Mouse (Mus musculus) brown adipose tissue, adult 24 weeks (tissue): ENCODE data around the gene Fezf1. TPM values are rescaled to one million over a fixed set of nuclear protein-coding genes. Genes with fewer than 3 reads are reported as not detected.

Experiments
- H3K27ac ChIP-seq: fragments of 200-500 bp; replicated peaks from 2 replicates; pipeline ENCODE4 v1.5.1; 2012; ENCODE audit warnings: low read depth, mild to moderate bottlenecking, low read length
- H3K4me1 ChIP-seq: fragments of 200-500 bp; 2 replicates; pipeline ENCODE4 v1.6.1; 2012; ENCODE audit warnings: low read length, mixed read lengths; ENCODE audit not compliant: control insufficient read depth, insufficient read depth, insufficient read length
- H3K4me3 ChIP-seq: fragments of 200-500 bp; 2 replicates; pipeline ENCODE4 v1.5.1; 2012; ENCODE audit warnings: low read depth, mild to moderate bottlenecking, low read length, moderate library complexity; ENCODE audit not compliant: insufficient read depth
- polyA plus RNA-seq: library from polyadenylated mRNA; stranded (reverse); fragments of >200 nt; gene quantifications from 2 replicates; pipeline ENCODE4 v1.2.4, GENCODE M21; 2012; ENCODE audit not compliant: missing spikeins, insufficient read depth, insufficient read length

Gene Fezf1
- polyA plus RNA-seq, 1 experiment: not detected

GRCm38 (mm10) chr6:23252196-23253135, 4.3 kb upstream of the Fezf1 start:
- H3K4me1 ChIP-seq: no peaks in the 10 kb centered on the region

DNA sequence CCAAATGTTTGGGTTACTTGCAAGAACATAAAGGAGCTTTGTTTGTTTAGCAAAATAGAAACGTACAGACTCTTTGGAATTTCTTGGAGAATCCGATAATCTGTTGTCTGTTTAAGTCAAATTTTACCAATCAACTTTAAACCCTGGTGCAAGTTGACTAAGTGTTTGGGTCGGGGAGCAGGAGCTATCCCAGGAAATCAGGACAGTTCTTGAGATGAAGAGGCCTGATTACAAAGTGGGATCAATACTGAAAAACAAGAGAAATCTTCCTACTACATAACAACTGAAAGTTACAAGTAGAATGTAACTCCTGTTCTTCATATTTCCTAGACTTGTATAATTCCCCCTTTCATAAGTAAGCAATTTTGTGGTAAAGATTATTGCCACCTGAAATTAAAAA, 3.3 kb upstream of the Fezf1 start:
- Histone ChIP-seq H3K4me3 (no peak overlapping the region), H3K4me1 (no peaks in the 10 kb centered on the region), H3K27ac (no peak overlapping the region)

More at GRCm38 (mm10) chr6:23252196-23253135, 4.3 kb upstream of the Fezf1 start:
- H3K4me3 ChIP-seq: no peak overlapping the region
- H3K27ac ChIP-seq: no peak overlapping the region

GRCm38 (mm10) chr6:23250288-23250955, 2.3 kb upstream of the Fezf1 start:
- H3K4me3 ChIP-seq: no peak overlapping the region
- no peak overlapping the region for H3K27ac ChIP-seq
- no peaks in the 10 kb centered on the region for H3K4me1 ChIP-seq

DNA sequence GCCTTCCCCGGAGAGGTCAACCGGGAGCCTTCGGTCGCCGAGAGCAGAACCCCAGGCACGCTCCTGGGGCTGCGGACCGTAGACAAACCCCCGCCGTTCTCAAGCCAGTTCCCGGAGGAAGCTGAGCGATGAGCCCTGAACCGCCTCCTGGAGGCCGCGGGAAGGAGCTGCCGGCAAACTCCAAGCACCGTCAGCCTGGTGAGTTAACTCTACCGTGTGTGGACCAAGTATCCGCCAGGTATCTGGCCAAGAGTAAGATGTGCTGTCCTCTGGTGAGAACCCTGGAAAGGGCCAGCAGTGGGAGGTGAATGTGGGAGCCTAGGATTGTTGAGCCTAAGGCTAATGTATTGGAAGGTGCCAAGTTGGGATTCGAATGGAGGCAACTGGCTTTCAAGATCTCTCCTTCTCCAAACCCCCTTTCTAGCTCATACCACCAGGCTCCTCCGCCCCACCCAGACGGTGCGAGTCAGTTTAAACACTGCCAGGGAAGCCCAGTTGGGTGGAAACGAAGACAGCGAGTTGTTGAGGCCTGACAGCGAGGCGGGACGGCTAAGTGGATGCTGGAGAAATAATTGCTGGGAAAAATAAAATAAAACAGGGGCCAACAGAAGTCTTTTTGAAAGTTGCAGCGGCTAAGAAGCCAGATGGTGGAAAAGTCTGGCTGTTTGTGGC, 1.6 kb upstream of the Fezf1 start:
- no peak overlapping the region for H3K4me3 ChIP-seq
- H3K27ac ChIP-seq: no peak overlapping the region
- no peaks in the 10 kb centered on the region for H3K4me1 ChIP-seq

DNA sequence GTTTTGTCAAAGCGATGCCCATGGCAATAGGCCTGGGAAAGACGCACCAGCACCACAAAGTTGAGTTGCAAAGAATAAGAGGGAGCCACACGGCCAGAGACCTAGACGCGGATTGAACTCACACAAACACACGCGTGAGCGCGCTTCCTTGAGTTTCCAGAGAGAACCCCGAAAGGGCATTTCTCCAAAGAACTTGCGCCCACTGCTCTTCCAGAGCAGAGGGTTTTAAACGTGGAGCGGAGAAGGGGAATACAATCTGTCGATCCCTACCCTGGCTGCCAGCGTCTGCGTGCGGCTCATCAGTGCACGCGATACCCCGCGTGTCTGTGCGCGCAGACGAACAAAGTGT, 865 bp upstream of the Fezf1 start:
- Histone ChIP-seq H3K4me1 (no peaks in the 10 kb centered on the region), H3K27ac (no peak overlapping the region), H3K4me3 (no peak overlapping the region)

- no peak overlapping the region for H3K4me3 ChIP-seq
- no peaks in the 10 kb centered on the region for H3K4me1 ChIP-seq
- no peak overlapping the region for H3K27ac ChIP-seq
Observed at GRCm38 (mm10) chr6:23247512-23248312, 450 bp downstream of the Fezf1 start.

DNA sequence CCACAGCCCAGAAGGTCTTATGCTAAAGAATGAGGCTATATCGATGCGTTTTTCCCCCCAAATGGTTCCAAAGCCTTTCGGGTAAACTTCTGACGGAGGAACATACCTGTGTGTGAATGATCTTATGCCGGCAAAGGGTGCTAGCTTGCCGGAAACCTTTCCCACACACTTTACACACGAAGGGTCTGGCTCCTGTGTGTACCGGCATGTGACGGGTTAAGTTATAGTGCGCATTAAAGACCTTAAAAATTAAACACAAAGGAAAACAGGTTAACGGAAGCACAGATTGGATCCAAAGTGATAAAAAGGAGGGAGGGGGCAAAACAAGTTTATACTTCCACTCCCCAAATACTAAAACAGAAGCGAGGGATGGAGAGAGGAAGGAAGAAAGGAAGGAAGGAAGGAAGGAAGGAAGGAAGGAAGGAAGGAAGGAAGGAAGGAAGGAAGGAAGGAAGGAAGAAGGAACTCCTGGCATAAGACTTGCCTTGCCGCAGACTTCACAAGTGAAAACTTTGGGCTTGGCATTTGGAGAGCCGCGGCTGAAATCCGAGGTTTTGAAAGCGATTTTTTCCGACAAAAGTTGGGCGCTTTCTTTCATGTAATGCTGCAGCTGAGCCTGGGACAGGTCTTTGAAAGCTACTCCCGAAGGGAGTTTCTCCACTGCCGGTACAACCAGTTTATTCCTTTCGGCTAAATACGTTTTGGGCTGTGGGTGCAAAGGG, 1.2 kb downstream of the Fezf1 start:
- Histone ChIP-seq H3K27ac (no peak overlapping the region), H3K4me3 (no peak overlapping the region), H3K4me1 (no peaks in the 10 kb centered on the region)

DNA sequence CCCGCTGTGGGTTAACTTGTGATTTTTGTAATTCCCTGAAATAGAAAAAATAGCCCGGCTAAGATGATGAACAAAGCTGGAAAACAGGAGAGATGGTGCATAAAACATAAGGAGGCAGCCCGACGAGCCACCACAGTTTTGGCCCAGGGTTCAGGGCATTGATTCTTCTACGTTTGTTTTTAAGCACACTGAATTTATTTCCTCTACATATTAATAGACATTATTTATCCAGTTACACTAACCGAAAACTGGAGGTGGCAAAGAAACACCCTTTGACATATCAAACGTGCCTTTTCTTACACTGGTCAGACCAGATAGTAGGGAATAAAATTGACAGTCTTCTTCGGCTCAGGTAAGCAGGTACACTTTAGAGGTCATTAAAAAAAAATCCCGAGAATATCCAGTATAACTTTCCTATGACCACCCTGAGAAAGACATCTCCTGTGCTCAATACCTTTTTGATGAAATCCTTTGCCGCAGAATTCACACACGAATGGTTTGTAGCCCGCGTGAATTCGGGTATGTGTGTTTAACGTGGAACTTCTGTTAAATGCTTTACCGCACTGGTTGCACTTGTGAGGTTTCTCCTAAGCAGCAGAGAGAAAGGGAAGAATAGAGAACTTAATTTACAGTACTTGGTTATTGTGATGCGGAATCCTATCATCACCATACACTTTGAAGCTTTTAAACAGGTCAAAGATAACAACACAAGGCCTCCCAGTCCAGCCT, 1.9 kb downstream of the Fezf1 start:
- no peak overlapping the region for H3K27ac ChIP-seq
- no peaks in the 10 kb centered on the region for H3K4me1 ChIP-seq
- H3K4me3 ChIP-seq: no peak overlapping the region

DNA sequence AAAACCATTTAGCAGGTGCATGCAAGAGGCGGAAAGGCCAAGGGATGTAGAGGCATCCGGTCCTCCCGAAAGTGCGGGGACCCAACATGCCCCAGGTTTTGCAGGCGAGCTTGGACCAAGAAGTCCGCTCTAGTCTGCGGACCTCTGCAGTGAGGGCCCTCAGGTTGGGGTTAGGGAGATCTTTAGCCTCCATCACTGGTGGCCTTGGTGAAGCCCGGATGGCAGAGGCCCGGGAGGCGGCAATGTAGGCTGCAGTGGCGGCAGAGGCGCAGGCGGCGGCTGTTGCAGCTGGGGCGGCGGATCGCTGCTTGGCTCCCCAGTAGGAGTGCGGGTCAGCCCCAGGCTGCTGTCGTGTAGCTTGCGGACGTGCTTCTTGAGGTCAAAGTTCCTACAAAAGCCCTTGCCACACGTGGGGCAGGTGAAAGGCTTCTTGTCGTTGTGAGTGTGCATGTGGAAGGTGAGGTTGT, 2.6 kb downstream of the Fezf1 start:
- H3K4me1 ChIP-seq: no peaks in the 10 kb centered on the region
- no peak overlapping the region for H3K27ac ChIP-seq
- no peak overlapping the region for H3K4me3 ChIP-seq

GRCm38 (mm10) chr6:23245121-23245520, 3.0 kb downstream of the Fezf1 start:
- Histone ChIP-seq H3K4me3 (no peak overlapping the region), H3K4me1 (no peaks in the 10 kb centered on the region), H3K27ac (no peak overlapping the region)

DNA sequence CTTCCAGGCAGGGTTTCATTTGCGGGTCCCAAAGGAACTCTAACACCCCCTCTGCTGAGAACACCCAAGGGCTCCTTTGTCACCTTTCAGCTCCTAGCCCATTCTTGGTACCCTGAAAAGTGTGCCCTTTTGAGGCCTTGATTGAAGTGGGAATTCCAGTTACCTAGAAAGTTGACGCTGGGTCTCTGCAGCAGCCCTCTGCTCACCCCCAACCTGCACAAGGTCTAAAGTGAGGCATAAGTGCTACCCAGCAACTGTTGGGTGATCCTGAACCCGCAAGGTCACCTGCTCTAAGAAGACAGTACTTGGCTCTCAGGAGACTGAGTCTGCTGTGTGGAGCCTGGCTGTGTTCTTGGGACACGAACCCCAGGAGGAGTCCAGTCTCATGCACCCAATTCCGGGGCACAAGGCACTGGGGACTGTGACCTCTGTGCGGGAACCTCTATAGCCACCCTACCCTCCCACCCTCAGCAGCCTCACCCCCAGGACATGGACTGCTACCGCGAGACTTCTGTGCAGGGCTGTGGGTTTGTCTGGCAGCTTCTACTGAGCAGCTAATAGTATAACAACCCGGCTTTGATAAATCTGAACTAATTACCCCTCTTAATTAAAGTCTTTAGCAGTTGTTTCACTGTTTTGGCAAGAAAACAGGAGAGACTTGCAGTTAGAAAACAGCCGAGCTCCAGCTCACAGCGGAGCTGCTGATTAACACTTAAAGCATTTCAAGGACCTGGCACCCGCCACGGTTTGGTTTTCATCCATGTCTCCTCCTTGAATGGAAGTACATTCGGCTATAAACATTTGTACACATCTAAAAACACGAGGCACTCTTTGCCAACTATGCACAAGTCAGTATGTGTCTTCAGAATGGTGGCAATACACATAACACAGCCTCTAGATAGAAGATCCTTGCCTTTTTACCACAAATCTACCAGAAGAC, 4.1 kb downstream of the Fezf1 start:
- no peak overlapping the region for H3K4me3 ChIP-seq

DNA sequence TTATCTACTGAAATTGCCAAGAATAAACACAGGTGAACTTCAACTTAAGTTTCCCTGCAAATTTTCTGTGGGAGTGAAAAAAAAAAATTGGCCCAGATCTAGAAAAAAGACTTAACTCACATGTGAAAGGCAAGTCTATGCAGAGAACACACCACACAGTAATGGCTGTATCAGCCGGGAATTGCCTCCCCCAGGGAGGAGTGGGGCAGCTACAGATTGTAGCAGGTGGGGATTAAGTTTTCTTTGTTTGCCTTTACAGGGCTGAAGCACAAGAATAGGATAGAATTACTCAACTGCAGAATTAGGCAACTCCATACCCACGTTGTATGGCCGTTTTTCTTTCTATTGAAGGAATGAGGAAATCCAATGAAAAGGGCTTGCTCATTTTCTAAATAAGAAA, 36.7 kb downstream of the Fezf1 start:
- no peak overlapping the region for H3K27ac ChIP-seq

More for the DNA sequence above, 4.1 kb downstream of the Fezf1 start:
- no peaks in the 10 kb centered on the region for H3K4me1 ChIP-seq
- H3K27ac ChIP-seq: no peak overlapping the region

DNA sequence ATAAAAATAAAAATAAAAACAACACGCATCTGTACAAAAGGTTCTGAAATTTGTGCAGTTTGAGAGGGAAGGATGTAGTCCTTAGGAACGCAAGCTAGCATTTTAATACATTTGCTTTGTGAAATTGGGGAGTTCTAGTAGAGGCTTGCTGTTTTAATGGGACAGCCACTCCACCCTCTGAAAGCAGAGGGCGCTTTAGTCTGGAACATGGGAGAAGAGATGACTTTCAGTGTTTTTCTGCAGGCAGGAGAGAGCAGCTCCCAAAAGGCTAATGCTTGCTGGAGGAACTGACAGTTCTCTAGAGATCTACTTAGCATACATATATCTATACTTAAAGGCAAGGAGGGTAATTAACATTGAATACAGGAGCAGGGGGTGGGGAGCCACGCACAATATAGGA, 40.4 kb downstream of the Fezf1 start:
- H3K4me3 ChIP-seq: no peak overlapping the region
- no peak overlapping the region for H3K27ac ChIP-seq
- no peaks in the 10 kb centered on the region for H3K4me1 ChIP-seq

More for the DNA sequence above, 36.7 kb downstream of the Fezf1 start:
- H3K4me1 ChIP-seq: no peaks in the 10 kb centered on the region
- H3K4me3 ChIP-seq: no peak overlapping the region
